Mouse (Mus musculus): ENCODE results near the gene Ugt1a7c.

DNA sequence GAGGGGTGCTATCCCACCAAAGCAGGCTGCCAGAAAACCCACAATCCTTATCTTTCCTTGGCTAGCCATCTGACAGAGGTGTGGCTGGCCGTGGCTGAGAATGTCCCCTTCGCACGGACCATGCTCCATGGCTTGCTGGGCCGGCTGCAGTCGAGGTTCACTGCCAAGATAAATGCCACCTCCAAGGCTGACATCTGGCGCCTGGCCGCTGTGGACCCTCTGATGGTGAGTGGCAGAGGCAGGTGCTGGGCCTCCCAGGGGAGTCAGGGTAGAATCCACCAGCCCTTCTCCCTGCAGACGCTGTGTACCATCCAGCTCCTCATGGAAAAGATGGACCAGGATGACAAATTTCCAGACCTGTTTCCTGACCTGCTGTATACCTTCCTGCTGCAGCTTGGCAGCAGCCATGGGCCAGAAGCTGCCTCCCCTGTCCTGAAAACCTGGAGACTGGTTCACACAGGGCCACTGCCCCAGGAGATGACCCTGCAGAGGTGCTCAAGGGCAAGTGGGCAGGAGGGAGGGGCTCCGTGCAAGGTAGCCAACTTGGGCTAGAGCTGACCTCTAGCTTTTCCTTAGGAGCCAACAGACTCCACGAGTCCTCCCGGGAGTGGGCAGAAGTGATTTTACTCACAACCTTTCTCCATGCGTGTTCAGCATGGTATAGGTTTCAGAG is 160.1 kb downstream of the Ugt1a7c start:
- no peak for TF ChIP-seq CTCF (IDR thresholded peaks at IDR 0.05)
- TF ChIP-seq EP300 (IDR thresholded peaks at IDR 0.05) = no peak

Measured in lung, postnatal 0 days (tissue).